Mouse (Mus musculus) brown adipose tissue, adult 24 weeks (tissue): ENCODE results near the gene Trex1. TPM values are rescaled to one million over a fixed set of nuclear protein-coding genes. Genes with fewer than 3 reads are reported as not detected.

Experiments
- H3K27ac ChIP-seq: fragments of 200-500 bp; replicated peaks from 2 replicates; pipeline ENCODE4 v1.5.1; 2012; ENCODE audit warnings: low read depth, mild to moderate bottlenecking, low read length
- H3K4me1 ChIP-seq: fragments of 200-500 bp; 2 replicates; pipeline ENCODE4 v1.6.1; 2012; ENCODE audit warnings: low read length, mixed read lengths; ENCODE audit not compliant: control insufficient read depth, insufficient read depth, insufficient read length
- H3K4me3 ChIP-seq: fragments of 200-500 bp; 2 replicates; pipeline ENCODE4 v1.5.1; 2012; ENCODE audit warnings: low read depth, mild to moderate bottlenecking, low read length, moderate library complexity; ENCODE audit not compliant: insufficient read depth
- polyA plus RNA-seq: library from polyadenylated mRNA; stranded (reverse); fragments of >200 nt; gene quantifications from 2 replicates; pipeline ENCODE4 v1.2.4, GENCODE M21; 2012; ENCODE audit not compliant: missing spikeins, insufficient read depth, insufficient read length

The Trex1 gene
- 6.6 and 16.6 TPM in 2 replicates for polyA plus RNA-seq

DNA sequence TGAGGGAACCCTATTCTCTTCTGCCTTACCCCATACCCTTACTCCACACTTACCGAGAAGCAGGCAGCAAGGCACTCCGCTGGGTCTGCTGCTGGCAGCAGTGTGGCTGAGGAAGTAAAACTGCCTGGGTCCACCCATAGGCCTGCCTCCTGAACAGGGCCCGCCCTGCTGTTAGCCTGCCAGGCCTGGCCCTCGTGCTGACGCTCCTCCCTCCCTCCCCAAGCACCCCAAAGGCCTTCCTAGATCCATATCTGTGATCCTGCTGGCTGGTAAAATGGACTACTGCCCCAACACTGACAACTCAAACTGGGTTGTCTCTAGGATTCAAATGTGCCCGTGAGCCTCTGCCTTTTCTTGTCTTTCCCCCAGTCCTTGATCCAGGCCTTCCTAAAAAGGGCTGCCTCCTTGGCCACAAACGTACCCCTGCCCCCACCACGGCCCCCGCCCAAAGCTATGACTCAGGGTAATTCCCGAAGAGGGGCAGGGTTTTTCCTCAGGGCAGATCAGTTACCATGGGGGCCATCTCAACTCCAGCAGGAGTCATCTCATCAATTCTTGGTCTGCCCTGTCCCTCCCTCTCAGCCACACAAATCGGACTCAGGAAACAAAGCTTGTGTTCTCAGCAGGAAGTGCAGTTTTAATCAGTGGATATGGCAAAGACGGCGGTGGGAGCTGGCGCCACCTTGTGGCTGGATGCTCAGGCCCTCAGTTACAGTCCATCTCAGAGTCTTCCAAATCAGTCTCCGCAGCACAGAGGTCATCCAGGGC, at the start of gene Trex1:
Gene Trex1, minus strand, starts transcription at position 599 of the 768 bp plus-strand sequence.
- Histone ChIP-seq H3K4me1 (no peaks in the 10 kb centered on the region; the same call in 1 of the 2 replicates), H3K27ac (peak within 1 kb of the TSS; percentile 87), H3K4me3 (peak within 1 kb of the TSS; percentile 56)

DNA sequence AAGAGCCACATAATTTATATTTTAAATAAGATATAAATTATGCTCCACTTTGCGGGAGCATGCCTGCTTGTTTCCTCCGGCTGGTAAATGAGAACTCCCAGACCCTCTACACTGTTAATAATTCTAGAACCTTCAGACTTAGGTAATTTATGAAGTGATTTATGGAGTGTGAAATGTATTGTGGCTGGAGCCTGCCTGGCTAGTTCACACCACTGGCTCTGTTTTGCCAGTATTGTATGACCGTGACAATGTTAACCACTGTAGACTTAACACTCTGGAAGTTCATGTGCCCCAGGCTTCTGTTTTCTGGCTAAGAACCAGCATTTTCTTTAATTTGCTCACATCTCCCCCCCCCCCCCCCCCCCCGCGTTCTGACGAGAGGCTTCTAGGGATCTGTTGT, 47.8 kb upstream of the Trex1 start:
- Histone ChIP-seq H3K27ac (no peak overlapping the region), H3K4me3 (no peak overlapping the region), H3K4me1 (no peaks in the 10 kb centered on the region)

DNA sequence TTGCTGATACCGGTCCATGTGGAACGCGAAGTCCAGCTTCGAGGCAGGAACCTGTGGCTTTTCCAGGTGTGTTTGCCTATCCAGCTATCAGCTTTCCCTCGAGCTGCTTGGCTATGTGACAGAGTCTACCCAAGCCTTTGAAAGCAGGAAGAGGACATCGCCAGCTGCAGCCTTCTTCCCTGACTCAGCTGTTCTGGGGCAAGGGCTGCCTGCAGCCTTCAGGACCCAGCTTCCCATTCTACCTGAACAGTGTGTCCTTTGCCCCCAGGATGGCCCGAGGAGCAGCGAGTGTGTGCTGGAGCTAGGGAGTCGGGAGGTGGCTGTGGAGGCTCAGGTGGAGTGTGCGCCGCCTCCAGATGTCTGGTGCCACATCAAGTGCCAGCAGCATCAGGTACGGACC, 46.1 kb upstream of the Trex1 start:
- no peak overlapping the region for H3K4me3 ChIP-seq
- no peak overlapping the region for H3K27ac ChIP-seq
- no peaks in the 10 kb centered on the region for H3K4me1 ChIP-seq

DNA sequence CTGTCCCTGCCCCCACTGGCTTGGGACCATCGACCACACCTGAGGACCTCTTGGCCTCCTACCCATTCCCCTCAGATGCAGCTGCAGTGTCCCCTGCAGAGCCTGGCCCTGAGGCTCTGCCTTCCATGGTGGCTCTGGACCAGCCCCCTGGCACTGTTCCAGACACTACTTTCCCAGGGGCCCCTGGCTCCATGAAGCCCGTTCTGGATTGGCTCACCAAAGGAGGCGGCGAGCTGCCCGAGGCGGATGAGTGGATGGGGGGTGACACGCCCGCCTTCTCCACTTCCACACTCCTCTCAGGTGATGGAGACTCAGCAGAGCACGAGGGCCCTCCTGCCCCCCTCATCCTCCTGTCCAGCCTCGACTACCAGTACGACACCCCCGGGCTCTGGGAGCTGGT, 45.5 kb upstream of the Trex1 start:
- no peaks in the 10 kb centered on the region for H3K4me1 ChIP-seq
- H3K27ac ChIP-seq = no peak overlapping the region
- no peak overlapping the region for H3K4me3 ChIP-seq

DNA sequence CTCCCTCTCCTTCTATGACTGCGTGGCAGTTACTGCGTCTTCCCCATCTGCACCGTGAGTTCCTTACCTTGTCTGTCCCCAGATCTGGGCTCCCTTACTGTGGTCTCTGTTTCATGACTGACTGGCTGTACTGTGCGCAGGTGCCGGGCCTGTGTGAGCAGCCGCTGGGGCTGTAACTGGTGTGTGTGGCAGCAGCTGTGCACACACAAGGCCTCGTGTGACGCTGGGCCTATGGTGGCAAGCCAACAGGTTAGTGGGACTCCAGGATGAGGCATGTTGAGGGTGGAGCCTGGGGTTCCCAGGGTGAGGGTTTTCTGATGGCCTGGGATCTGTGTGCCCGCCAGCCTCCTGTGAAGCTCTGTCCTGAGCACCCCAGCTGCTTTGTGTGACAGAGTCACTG, 44.5 kb upstream of the Trex1 start:
- H3K4me3 ChIP-seq = no peak overlapping the region
- no peaks in the 10 kb centered on the region for H3K4me1 ChIP-seq
- no peak overlapping the region for H3K27ac ChIP-seq

DNA sequence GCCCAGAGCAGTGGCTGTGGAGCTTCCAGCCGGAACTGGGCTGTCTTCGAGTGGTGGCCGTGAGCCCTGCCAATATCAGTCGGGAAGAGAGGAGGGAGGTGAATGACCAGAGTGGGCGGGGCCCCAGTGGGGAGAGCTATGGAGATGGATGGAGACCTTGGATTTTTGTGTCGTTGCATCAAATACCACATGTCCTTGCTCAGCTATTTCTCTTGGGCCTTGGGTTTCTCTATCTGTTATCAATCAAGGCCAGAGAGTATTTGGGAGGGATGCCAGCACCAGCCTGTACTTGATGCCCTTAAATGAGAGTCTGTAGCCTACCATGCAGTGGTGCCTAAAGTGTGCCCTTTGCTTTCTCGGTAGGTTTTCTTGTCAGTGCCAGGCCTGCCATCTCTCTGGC, 43.7 kb upstream of the Trex1 start:
- no peaks in the 10 kb centered on the region for H3K4me1 ChIP-seq
- no peak overlapping the region for H3K4me3 ChIP-seq
- no peak overlapping the region for H3K27ac ChIP-seq

DNA sequence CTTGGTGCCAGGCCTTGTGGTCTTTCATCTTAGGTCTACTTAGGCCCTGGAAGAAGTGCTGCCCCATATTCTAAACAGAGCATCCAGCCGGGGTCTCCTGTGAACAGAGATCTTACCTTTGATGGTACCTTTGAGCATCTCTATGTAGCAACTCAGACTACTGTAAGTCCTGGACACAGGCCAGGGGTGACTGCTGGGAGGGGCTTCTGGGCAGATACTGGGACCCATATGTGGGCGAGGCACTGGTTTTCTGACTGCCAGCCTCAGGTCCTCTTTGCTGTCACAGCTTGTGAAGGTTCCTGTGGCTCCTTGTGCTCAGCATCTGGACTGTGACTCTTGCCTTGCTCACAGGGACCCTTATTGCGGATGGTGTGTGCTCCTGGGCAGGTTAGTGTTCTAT, 43.0 kb upstream of the Trex1 start:
- Histone ChIP-seq H3K27ac (no peak overlapping the region), H3K4me1 (no peaks in the 10 kb centered on the region), H3K4me3 (no peak overlapping the region)

DNA sequence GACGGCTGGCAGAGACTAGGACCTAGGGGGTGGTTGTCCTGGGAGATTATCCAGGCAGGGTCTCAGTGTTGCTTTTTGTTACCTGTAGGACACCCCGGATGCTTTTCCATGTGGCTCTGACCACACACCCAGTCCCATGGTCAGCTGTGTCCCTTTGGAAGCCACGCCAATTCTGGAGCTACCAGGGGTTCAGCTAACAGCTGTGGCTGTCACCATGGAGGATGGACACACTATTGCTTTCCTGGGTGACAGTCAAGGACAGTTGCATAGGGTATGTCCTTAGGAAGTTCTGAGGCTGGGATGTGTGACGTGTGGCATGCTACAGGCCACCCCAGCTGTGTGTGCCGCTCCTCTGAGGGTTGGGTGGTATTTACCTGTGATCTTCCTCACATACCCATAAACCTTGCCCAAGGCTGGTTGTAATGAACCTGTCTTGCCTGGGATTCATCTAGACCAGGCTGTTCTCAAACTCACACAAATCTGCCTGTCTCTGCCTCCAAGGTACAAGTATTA, 42.5 kb upstream of the Trex1 start:
- Histone ChIP-seq H3K4me3 (no peak overlapping the region), H3K27ac (no peak overlapping the region), H3K4me1 (no peaks in the 10 kb centered on the region)

DNA sequence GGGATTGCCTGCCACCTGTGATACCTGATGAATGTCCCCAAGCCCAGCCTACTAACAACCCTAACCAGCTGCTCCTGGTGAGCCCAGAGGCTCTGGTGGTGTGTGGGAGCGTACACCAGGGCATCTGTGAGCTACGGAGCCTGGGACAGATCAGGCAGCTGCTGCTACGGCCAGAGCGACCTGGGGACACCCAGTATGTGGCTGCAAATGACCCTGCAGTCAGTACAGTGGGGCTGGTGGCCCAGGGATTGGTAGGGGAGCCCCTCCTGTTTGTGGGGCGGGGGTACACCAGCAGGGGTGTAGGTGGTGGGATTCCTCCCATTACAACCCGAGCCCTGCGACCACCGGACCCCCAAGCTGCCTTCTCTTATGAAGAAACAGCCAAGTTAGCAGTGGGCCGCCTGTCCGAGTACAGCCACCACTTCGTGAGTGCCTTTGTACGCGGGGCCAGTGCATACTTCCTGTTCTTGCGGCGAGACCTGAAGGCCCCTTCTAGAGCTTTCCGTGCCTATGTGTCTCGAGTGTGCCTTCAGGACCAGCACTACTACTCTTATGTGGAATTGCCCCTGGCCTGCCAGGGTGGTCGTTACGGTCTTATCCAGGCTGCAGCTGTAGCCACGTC, 40.9 kb upstream of the Trex1 start:
- H3K4me3 ChIP-seq = no peak overlapping the region
- H3K4me1 ChIP-seq = no peaks in the 10 kb centered on the region
- no peak overlapping the region for H3K27ac ChIP-seq

DNA sequence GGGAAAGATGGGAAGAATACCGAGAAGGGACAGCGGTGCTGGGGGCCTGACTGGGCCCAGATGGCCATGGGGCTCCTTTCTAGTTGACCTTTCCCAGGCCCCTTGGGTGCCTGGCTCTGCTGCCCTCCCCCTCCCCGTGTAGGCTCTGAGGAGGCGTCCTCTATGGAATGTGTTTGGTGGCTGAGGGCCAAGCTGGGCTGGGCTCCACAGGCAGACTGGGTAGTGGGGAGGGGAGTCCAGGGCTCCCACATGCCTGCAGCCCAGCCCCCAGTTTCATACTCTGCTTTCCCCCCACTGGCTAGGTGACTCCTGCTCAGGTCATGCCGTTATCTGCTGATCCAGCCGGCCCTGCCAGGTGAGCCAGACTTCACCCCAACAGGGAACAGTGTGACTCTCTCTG, 39.4 kb upstream of the Trex1 start:
- Histone ChIP-seq H3K4me3 (no peak overlapping the region), H3K27ac (no peak overlapping the region), H3K4me1 (no peaks in the 10 kb centered on the region)

DNA sequence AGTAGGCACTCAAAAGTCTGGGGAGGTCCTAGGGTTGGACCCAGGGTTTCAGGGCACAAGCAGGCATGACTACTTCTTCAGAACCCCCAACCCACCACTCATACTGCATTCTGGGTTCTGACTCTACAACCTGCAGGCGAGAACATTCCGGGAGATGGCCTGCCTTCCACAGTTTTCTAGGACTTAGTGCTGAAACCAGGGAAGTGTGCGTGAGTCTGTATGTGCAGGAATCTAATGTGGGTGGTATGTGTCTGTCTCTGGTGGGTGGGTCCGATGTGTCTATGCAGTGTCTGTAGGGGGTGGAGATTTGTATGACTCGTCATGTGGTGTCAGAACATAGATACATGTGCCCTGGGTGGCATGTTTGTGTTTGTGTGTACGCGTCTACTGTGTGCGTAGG, 38.8 kb upstream of the Trex1 start:
- Histone ChIP-seq H3K27ac (no peak overlapping the region), H3K4me3 (no peak overlapping the region)

DNA sequence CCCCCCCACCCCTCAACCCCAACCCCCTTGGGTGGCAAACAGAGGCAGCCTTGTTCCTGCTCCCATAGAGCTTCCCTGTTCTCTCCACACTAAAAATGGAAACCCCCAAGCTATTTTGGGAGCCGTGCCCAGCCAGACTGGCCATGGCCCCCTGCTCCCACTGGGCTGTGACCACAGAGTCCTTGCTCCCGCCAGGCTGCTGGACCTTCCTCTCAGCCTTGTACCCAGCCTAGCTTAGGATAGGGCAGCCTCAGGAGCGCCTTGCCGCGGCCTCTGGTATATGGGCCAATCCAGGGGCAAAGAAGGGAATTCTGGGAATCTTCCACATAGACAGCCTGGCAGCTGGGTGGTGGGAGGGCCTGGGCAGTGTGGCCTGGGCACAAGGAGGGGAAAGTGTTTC, 38.3 kb upstream of the Trex1 start:
- Histone ChIP-seq H3K4me3 (no peak overlapping the region), H3K27ac (no peak overlapping the region), H3K4me1 (no peaks in the 10 kb centered on the region)

More for the DNA sequence above, 38.8 kb upstream of the Trex1 start:
- H3K4me1 ChIP-seq = no peaks in the 10 kb centered on the region

DNA sequence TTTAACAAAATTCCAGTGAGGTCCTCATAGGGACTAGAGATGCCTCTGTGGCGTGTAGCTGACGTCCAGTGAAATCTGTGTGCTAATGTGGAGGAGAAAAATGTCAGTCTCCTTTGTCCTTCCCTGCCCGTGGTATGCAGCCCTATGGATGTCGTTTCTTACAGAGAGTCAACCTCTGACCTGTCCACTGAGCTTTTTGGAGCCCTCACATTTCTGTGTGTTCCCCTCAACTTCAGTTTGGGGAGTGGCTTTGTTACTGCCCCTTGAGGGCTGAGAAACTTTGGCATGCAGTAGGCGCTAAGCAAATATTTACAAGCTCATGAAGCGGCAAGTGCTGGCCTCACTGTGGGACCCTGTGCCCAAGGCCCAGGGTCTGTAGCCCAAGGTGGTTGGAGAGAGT, 37.8 kb upstream of the Trex1 start:
- Histone ChIP-seq H3K4me1 (no peaks in the 10 kb centered on the region), H3K27ac (no peak overlapping the region), H3K4me3 (no peak overlapping the region)

DNA sequence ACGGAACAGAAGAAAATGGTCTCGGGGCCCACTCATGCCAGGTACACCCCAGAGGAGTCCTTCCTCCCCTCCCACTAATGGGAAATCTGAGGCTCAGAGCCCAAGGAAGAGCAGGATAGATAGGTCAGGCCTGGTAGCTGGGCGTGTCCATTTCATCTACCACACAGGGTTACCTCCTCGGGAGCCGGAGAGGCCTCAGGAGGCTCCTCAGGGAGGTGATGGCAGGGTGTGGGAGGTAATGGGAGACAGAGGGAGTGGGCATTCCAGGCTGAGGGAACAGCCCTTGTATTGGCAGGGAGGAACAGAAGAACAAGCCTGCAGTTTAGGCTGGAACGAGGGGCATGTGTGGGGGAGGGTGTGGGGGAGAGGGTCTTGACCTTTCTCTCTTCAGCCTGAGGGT, 37.3 kb upstream of the Trex1 start:
- H3K4me3 ChIP-seq = no peak overlapping the region; the same call in 1 of the 2 replicates
- no peaks in the 10 kb centered on the region for H3K4me1 ChIP-seq

DNA sequence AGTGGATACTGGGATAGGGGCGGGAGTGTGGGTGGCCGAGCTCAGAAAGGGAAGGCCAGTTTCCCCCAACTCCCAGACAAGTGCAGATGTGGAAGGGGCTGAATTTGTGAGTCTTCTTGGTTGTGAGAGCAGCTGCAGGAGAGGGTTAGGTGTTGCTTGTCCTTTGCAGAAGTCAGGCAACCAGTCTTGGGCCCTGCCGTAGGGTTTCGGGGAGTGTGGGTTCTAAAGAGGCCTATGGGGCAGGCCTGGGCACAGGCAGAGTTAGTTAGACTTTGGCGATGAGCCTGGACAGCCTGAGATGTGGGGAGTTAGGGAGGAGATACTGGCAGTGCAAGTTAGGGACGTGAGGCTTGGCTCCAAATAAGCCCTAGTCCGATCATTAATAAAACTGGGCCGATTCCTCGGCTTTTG, 36.7 kb upstream of the Trex1 start:
- Histone ChIP-seq H3K27ac (no peak overlapping the region), H3K4me1 (no peaks in the 10 kb centered on the region), H3K4me3 (peak overlapping the region; percentile 65)

More for the DNA sequence above, 37.3 kb upstream of the Trex1 start:
- H3K27ac ChIP-seq = no peak overlapping the region
